Mouse (Mus musculus): Measurements from ENCODE around the gene Olfr820.
"Not testable (repeated sequence)": the region's sequence is repeated elsewhere in the genome, so short reads cannot be mapped to it uniquely, and the experiment has no call there.

- not testable (repeated sequence) for TF ChIP-seq CTCF (IDR thresholded peaks at IDR 0.05; ENCODE audit: low read depth, low read length); GATA1 (IDR thresholded peaks at IDR 0.05; ENCODE audit: borderline replicate concordance, low read length); TAL1 (conservative IDR thresholded peaks at IDR 0.05; ENCODE audit: low read depth, low read length); POLR2AphosphoS5 (IDR thresholded peaks at IDR 0.05; ENCODE audit: insufficient replicate concordance, low read depth, low read length)
Observed at GRCm38 (mm10) chr10:129976040-129976439, 36.4 kb upstream of the Olfr820 start, which contains the start of gene Olfr247.
